Mouse (Mus musculus): Measurements from ENCODE around the gene Glb1. TPM values are rescaled to one million over a fixed set of nuclear protein-coding genes. Genes with fewer than 3 reads are reported as not detected.
"Not testable (repeated sequence)": the region's sequence is repeated elsewhere in the genome, so short reads cannot be mapped to it uniquely, and the experiment has no call there.

Glb1 gene
- polyA plus RNA-seq (2014; fragmentation: Nextera tagmentation; extraction: Ambion mirVana): 20.9 and 25.6 TPM in 2 replicates

- Histone ChIP-seq H3K27me3 (ENCODE audit: control insufficient read depth, insufficient read depth, low read length) (no peaks in the 10 kb centered on the region), H3K9me3 (ENCODE audit: control insufficient read depth, low read length) (no peaks in the 10 kb centered on the region), H3K4me1 (ENCODE audit: control insufficient read depth, insufficient read depth, low read length) (peaks cover 8% of the 10 kb centered on the region), H3K9ac (ENCODE audit: low read length) (peak within 1 kb of the TSS; percentile 84), H3K36me3 (ENCODE audit: control insufficient read depth, insufficient read depth, low read length) (peaks cover 15% of the 10 kb centered on the region), H3K4me3 (ENCODE audit: low read depth, low read length) (peak within 1 kb of the TSS; percentile 83), H3K4me2 (peak within 1 kb of the TSS; percentile 78), H3K27ac (ENCODE audit: low read depth, low read length) (peak within 1 kb of the TSS; percentile 72)
- DNase-seq (ENCODE audit: low spot score, missing footprints) (peak; percentile 98), ATAC-seq (ENCODE audit: low FRiP score) (peak; percentile 99)
- under 1% methylated on average over 73 of the region's 73 CpGs for WGBS
These were observed at the start of gene Glb1, which contains the start of gene Tmppe for GRCm38 (mm10) chr9:114400949-114401684. TSS of gene Glb1 (plus strand) at chr9:114401076. TSS of gene Tmppe (plus strand) at chr9:114401105.

GRCm38 (mm10) chr9:114367783-114368470 lies 32.9 kb upstream of the Glb1 start:
- peak; percentile 97 for DNase-seq (ENCODE audit: low spot score, missing footprints)
- Histone ChIP-seq H3K9ac (ENCODE audit: low read length) (peak overlapping the region; percentile 64), H3K4me3 (ENCODE audit: low read depth, low read length) (peak overlapping the region; percentile 48), H3K9me3 (ENCODE audit: control insufficient read depth, low read length) (no peaks in the 10 kb centered on the region), H3K27me3 (ENCODE audit: control insufficient read depth, insufficient read depth, low read length) (no peaks in the 10 kb centered on the region; the same call in none of the 2 replicates), H3K4me2 (peak overlapping the region; percentile 89), H3K36me3 (ENCODE audit: control insufficient read depth, insufficient read depth, low read length) (no peaks in the 10 kb centered on the region), H3K4me1 (ENCODE audit: control insufficient read depth, insufficient read depth, low read length) (peaks cover 5% of the 10 kb centered on the region; the same call in 1 of the 2 replicates), H3K27ac (ENCODE audit: low read depth, low read length) (no peak overlapping the region)
- peak; percentile 86 for ATAC-seq (ENCODE audit: low FRiP score)
- under 1% methylated on average over 48 of the region's 48 CpGs for WGBS

GRCm38 (mm10) chr9:114368471-114368858 lies 32.4 kb upstream of the Glb1 start:
- Histone ChIP-seq H3K9ac (ENCODE audit: low read length) (peak overlapping the region; percentile 64), H3K4me3 (ENCODE audit: low read depth, low read length) (peak overlapping the region; percentile 48), H3K9me3 (ENCODE audit: control insufficient read depth, low read length) (no peaks in the 10 kb centered on the region), H3K27me3 (ENCODE audit: control insufficient read depth, insufficient read depth, low read length) (no peaks in the 10 kb centered on the region; the same call in none of the 2 replicates), H3K4me1 (ENCODE audit: control insufficient read depth, insufficient read depth, low read length) (peaks cover 5% of the 10 kb centered on the region; the same call in 1 of the 2 replicates), H3K4me2 (peak overlapping the region; percentile 89), H3K27ac (ENCODE audit: low read depth, low read length) (no peak overlapping the region), H3K36me3 (ENCODE audit: control insufficient read depth, insufficient read depth, low read length) (no peaks in the 10 kb centered on the region)
- ATAC-seq (ENCODE audit: low FRiP score) (peak; percentile 22; the same call in 1 of the 2 replicates), DNase-seq (ENCODE audit: low spot score, missing footprints) (no peak)
- WGBS: 14% methylated on average over 12 of the region's 12 CpGs

- H3K4me3 ChIP-seq (ENCODE audit: low read depth, low read length); H3K9ac ChIP-seq (ENCODE audit: low read length); ATAC-seq (ENCODE audit: low FRiP score); H3K36me3 ChIP-seq (ENCODE audit: control insufficient read depth, insufficient read depth, low read length); H3K4me2 ChIP-seq; H3K9me3 ChIP-seq (ENCODE audit: control insufficient read depth, low read length); H3K27ac ChIP-seq (ENCODE audit: low read depth, low read length); H3K4me1 ChIP-seq (ENCODE audit: control insufficient read depth, insufficient read depth, low read length); H3K27me3 ChIP-seq (ENCODE audit: control insufficient read depth, insufficient read depth, low read length); DNase-seq (ENCODE audit: low spot score, missing footprints): not testable (repeated sequence)
- 63% methylated on average over 5 of the region's 5 CpGs for WGBS
These were observed 31.5 kb upstream of the Glb1 start for GRCm38 (mm10) chr9:114369389-114369788.

GRCm38 (mm10) chr9:114371717-114372116 lies 29.2 kb upstream of the Glb1 start:
- not testable (repeated sequence) for ATAC-seq (ENCODE audit: low FRiP score); H3K9me3 ChIP-seq (ENCODE audit: control insufficient read depth, low read length)
- 32% methylated on average over 5 of the region's 5 CpGs for WGBS

GRCm38 (mm10) chr9:114375276-114375962 lies 25.5 kb upstream of the Glb1 start:
- Histone ChIP-seq H3K27ac (ENCODE audit: low read depth, low read length) (no peak overlapping the region), H3K4me2 (no peak overlapping the region), H3K9me3 (ENCODE audit: control insufficient read depth, low read length) (no peaks in the 10 kb centered on the region), H3K9ac (ENCODE audit: low read length) (no peak overlapping the region), H3K27me3 (ENCODE audit: control insufficient read depth, insufficient read depth, low read length) (no peaks in the 10 kb centered on the region), H3K4me3 (ENCODE audit: low read depth, low read length) (no peak overlapping the region), H3K36me3 (ENCODE audit: control insufficient read depth, insufficient read depth, low read length) (no peaks in the 10 kb centered on the region), H3K4me1 (ENCODE audit: control insufficient read depth, insufficient read depth, low read length) (no peaks in the 10 kb centered on the region)
- 89% methylated on average over 10 of the region's 10 CpGs for WGBS
- DNase-seq (ENCODE audit: low spot score, missing footprints): no peak
- no peak for ATAC-seq (ENCODE audit: low FRiP score)

More at GRCm38 (mm10) chr9:114371717-114372116, 29.2 kb upstream of the Glb1 start:
- H3K36me3 ChIP-seq (ENCODE audit: control insufficient read depth, insufficient read depth, low read length); H3K4me2 ChIP-seq; H3K4me1 ChIP-seq (ENCODE audit: control insufficient read depth, insufficient read depth, low read length); H3K4me3 ChIP-seq (ENCODE audit: low read depth, low read length); H3K27ac ChIP-seq (ENCODE audit: low read depth, low read length); H3K27me3 ChIP-seq (ENCODE audit: control insufficient read depth, insufficient read depth, low read length); H3K9ac ChIP-seq (ENCODE audit: low read length); DNase-seq (ENCODE audit: low spot score, missing footprints): not testable (repeated sequence)

GRCm38 (mm10) chr9:114377168-114377567 lies 23.7 kb upstream of the Glb1 start:
- 96% methylated on average over 10 of the region's 10 CpGs for WGBS
- ATAC-seq (ENCODE audit: low FRiP score) (no peak), DNase-seq (ENCODE audit: low spot score, missing footprints) (no peak)
- Histone ChIP-seq H3K9me3 (ENCODE audit: control insufficient read depth, low read length) (no peaks in the 10 kb centered on the region), H3K27me3 (ENCODE audit: control insufficient read depth, insufficient read depth, low read length) (no peaks in the 10 kb centered on the region), H3K27ac (ENCODE audit: low read depth, low read length) (no peak overlapping the region), H3K9ac (ENCODE audit: low read length) (no peak overlapping the region), H3K4me2 (no peak overlapping the region), H3K4me1 (ENCODE audit: control insufficient read depth, insufficient read depth, low read length) (no peaks in the 10 kb centered on the region), H3K4me3 (ENCODE audit: low read depth, low read length) (no peak overlapping the region), H3K36me3 (ENCODE audit: control insufficient read depth, insufficient read depth, low read length) (no peaks in the 10 kb centered on the region)

GRCm38 (mm10) chr9:114379871-114380270 lies 21.0 kb upstream of the Glb1 start:
- DNase-seq (ENCODE audit: low spot score, missing footprints): no peak

More at GRCm38 (mm10) chr9:114379871-114380270, 21.0 kb upstream of the Glb1 start:
- Histone ChIP-seq H3K4me3 (ENCODE audit: low read depth, low read length) (no peak overlapping the region), H3K4me2 (no peak overlapping the region), H3K9ac (ENCODE audit: low read length) (no peak overlapping the region), H3K9me3 (ENCODE audit: control insufficient read depth, low read length) (no peaks in the 10 kb centered on the region), H3K27ac (ENCODE audit: low read depth, low read length) (no peak overlapping the region), H3K4me1 (ENCODE audit: control insufficient read depth, insufficient read depth, low read length) (no peaks in the 10 kb centered on the region), H3K27me3 (ENCODE audit: control insufficient read depth, insufficient read depth, low read length) (no peaks in the 10 kb centered on the region), H3K36me3 (ENCODE audit: control insufficient read depth, insufficient read depth, low read length) (no peaks in the 10 kb centered on the region)
- ATAC-seq (ENCODE audit: low FRiP score): no peak
- 90% methylated on average over 12 of the region's 12 CpGs for WGBS

Data from midbrain, embryonic 11.5 days (tissue).